Mouse (Mus musculus): ENCODE data around the gene Elmo3. TPM values are rescaled to one million over a fixed set of nuclear protein-coding genes. Genes with fewer than 3 reads are reported as not detected.

Elmo3 gene
- total RNA-seq (2021) (under 1 TPM; 0.70 to 0.73 TPM), polyA plus RNA-seq (2012; rRNA removed) (2.8 and 3.5 TPM in 2 replicates)
- long read RNA-seq, partial matches to known transcripts: 0 of 1 reads
- long read RNA-seq, other reads (novel, unspliced or antisense): 1 of 1 reads

DNA sequence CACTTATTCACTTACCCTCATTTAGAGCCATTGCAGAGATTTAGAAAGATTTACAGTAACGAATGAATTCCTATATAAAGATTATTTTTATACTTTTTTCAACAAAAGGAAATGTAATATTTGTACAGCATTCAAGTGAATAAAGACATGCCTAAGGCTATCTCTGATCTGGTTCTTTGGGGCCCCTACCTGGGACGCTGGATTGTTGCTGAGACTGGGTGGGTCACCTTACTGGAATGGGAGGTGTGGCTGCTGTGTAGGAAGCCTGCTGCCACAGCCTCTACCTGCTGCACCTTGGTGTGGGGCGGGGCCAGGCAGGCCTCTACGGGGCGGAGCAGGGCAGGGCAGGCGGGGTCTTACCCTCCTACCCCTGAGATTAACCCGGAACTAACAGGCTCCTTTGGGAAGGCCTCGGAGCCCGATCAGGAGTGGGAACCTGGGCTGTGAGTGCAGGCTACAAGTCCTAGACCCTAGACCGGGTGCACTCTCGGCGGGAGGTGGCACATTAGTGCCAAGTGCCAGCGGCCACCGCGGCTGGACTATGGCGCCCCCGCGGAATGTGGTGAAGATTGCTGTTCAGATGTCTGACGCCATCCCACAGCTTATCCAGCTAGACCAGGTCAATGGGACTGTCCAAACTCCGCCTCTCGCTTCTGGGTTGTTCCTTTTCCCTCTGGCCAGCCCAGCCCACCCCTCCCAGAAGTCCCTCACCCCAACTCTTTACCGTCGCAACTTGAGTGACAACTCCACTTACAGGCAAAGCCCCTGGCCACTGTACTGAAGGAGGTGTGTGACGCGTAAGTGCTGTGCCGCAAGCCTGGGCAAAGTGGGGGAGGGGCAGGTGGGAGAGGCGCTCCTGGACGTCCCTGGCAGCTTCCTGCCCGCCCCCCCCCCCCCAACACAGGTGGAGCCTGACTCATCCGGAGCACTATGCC is at the start of gene Elmo3:
Gene Elmo3, plus strand, starts transcription at position 391 of the 935 bp plus-strand sequence.
- intact Hi-C loops (cut with DNase I): no loop called here
- 0 out of 2 replicates have a peak within 1 kb of the TSS, but pooled peaks have one; percentile 1 for H3K27ac ChIP-seq
- TF ChIP-seq EP300 (IDR thresholded peaks at IDR 0.05; ENCODE audit: insufficient read depth, low read depth, low read length) (no peak), CTCF (IDR thresholded peaks at IDR 0.05) (no peak), POLR2A (IDR thresholded peaks at IDR 0.05; ENCODE audit: insufficient read depth, low read depth, low read length) (no peak)
- H3K36me3 ChIP-seq (ENCODE audit: control insufficient read depth, insufficient read depth, low read length): no peaks in the 10 kb centered on the region
- peaks cover 2% of the 10 kb centered on the region for H3K4me1 ChIP-seq (ENCODE audit: control insufficient read depth, insufficient read depth, low read length)
- H3K9ac ChIP-seq (ENCODE audit: low read depth, low read length): peak within 1 kb of the TSS; percentile 61
- peak; percentile 42 to 46 for DNase-seq
- H3K27me3 ChIP-seq (ENCODE audit: control insufficient read depth, insufficient read depth, low read length): no peaks in the 10 kb centered on the region
- peak within 1 kb of the TSS; percentile 15; the same call in 1 of the 2 replicates for H3K4me3 ChIP-seq
- H3K79me2 ChIP-seq (replicated peaks; ENCODE audit: control insufficient read depth, insufficient read depth, low read length): no peaks in the 10 kb centered on the region
- 9% methylated on average over 29 of the region's 30 CpGs for WGBS

DNA sequence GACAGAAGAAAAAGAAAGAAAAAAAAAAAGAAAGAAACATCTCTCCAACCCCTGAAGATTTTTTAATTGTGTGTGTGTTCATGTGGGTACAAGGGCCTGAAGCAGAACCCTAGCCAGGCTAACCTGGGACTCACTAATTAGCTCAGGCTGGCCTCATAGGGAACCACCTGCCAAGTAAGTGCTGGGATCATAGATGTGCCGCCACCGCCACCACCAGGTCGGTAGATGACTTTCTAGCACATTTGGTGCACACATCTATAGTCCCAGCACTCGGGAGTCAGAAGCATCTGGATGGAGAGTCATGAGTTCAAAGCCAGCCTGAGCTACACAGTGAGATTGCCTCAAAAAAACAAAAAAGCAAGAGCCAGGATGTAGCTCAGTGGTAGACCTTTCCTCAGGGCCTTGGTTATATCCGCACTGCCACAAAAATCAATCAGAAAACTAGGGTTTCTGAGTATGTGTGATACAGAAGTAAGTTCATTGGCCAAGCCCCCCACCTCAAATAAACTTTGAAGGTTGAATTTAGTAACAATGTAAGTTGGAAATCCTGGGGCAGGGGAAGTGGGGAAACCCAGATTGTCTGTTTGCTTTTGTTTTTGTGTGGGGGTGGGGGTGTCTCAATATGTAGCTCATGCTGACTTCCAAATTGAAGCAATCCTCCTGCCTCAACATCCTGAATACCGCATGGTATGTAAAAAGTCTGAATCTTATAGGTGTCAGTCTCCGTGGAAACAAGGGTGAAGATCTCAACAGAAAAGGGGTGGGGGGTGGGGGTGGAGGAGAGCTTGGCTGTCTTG is 47.9 kb upstream of the Elmo3 start:
- intact Hi-C loops (cut with DNase I): no loop called here
- Histone ChIP-seq H3K27ac (no peak overlapping the region), H3K36me3 (ENCODE audit: control insufficient read depth, insufficient read depth, low read length) (no peaks in the 10 kb centered on the region), H3K4me3 (no peak overlapping the region), H3K79me2 (replicated peaks; ENCODE audit: control insufficient read depth, insufficient read depth, low read length) (no peaks in the 10 kb centered on the region), H3K9ac (ENCODE audit: low read depth, low read length) (no peak overlapping the region), H3K4me1 (ENCODE audit: control insufficient read depth, insufficient read depth, low read length) (peaks cover 2% of the 10 kb centered on the region; the same call in 1 of the 2 replicates), H3K27me3 (ENCODE audit: control insufficient read depth, insufficient read depth, low read length) (no peaks in the 10 kb centered on the region)
- TF ChIP-seq POLR2A (IDR thresholded peaks at IDR 0.05; ENCODE audit: insufficient read depth, low read depth, low read length): no peak
- no peak for TF ChIP-seq EP300 (IDR thresholded peaks at IDR 0.05; ENCODE audit: insufficient read depth, low read depth, low read length)
- TF ChIP-seq CTCF (IDR thresholded peaks at IDR 0.05): no peak
- WGBS: 79% methylated on average over 7 of the region's 7 CpGs
- DNase-seq: no peak

- TF ChIP-seq CTCF (IDR thresholded peaks at IDR 0.05): no peak
- no peak for TF ChIP-seq POLR2A (IDR thresholded peaks at IDR 0.05; ENCODE audit: insufficient read depth, low read depth, low read length)
- no peak for TF ChIP-seq EP300 (IDR thresholded peaks at IDR 0.05; ENCODE audit: insufficient read depth, low read depth, low read length)
- 41% methylated on average over 55 of the region's 55 CpGs for WGBS
- Histone ChIP-seq H3K36me3 (ENCODE audit: control insufficient read depth, insufficient read depth, low read length) (no peaks in the 10 kb centered on the region), H3K4me1 (ENCODE audit: control insufficient read depth, insufficient read depth, low read length) (peaks cover 2% of the 10 kb centered on the region; the same call in 1 of the 2 replicates), H3K9ac (ENCODE audit: low read depth, low read length) (no peak overlapping the region), H3K27ac (no peak overlapping the region), H3K27me3 (ENCODE audit: control insufficient read depth, insufficient read depth, low read length) (no peaks in the 10 kb centered on the region), H3K79me2 (replicated peaks; ENCODE audit: control insufficient read depth, insufficient read depth, low read length) (no peaks in the 10 kb centered on the region), H3K4me3 (peak overlapping the region; percentile 47)
- intact Hi-C loops (cut with DNase I): no loop called here
- DNase-seq: no peak
Observed at GRCm38 (mm10) chr8:105258911-105259720, 46.3 kb upstream of the Elmo3 start.

- intact Hi-C loops (cut with DNase I): loop anchor here (10.0 kb wide), 1 partner anchor 605 kb away; no protein-coding TSS in a partner anchor
- Histone ChIP-seq H3K79me2 (replicated peaks; ENCODE audit: control insufficient read depth, insufficient read depth, low read length) (no peaks in the 10 kb centered on the region), H3K27ac (no peak overlapping the region), H3K27me3 (ENCODE audit: control insufficient read depth, insufficient read depth, low read length) (no peaks in the 10 kb centered on the region), H3K4me1 (ENCODE audit: control insufficient read depth, insufficient read depth, low read length) (peaks cover 2% of the 10 kb centered on the region; the same call in 1 of the 2 replicates), H3K4me3 (peak overlapping the region; percentile 47), H3K36me3 (ENCODE audit: control insufficient read depth, insufficient read depth, low read length) (no peaks in the 10 kb centered on the region), H3K9ac (ENCODE audit: low read depth, low read length) (no peak overlapping the region)
- TF ChIP-seq POLR2A (IDR thresholded peaks at IDR 0.05; ENCODE audit: insufficient read depth, low read depth, low read length) (no peak), CTCF (IDR thresholded peaks at IDR 0.05) (no peak; the same call in 1 of the 2 replicates), EP300 (IDR thresholded peaks at IDR 0.05; ENCODE audit: insufficient read depth, low read depth, low read length) (0 out of 2 replicates have a peak, but pooled peaks have one; percentile 44)
- WGBS: 8% methylated on average over 30 of the region's 30 CpGs
- DNase-seq: peak; percentile 76 to 86
Observed at GRCm38 (mm10) chr8:105259721-105260320, 45.6 kb upstream of the Elmo3 start.
